Mouse (Mus musculus) spleen, postnatal 4 days (tissue): Measurements from ENCODE around the gene Srsf11.

Experiments used
- DNase-seq, 2 experiments: peaks; one replicate each; pipeline ENCODE4 v3.0.0; 2022; ENCODE audit warnings: low spot score in 2 of 2

The Srsf11 gene

DNA sequence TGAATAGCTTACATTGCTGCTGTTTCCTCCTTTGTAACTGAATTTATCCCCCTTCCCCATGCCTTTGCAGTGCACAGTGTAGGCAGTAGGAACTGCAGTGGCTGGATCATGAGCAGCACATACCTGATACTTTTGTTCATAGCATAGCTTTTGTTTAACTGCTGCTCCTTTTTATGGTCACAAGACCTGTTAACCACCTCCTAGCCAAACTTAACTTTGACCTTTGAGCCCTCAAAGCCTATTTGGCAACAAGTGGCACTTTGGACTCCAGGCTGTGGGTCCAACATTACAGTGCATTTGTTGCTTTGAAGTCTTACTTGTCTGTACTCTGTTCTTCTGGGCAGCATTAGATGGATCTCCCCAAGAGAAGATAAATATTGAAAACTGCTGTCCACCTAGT, 43.1 kb downstream of the Srsf11 start:
- DNase-seq: no peak

DNA sequence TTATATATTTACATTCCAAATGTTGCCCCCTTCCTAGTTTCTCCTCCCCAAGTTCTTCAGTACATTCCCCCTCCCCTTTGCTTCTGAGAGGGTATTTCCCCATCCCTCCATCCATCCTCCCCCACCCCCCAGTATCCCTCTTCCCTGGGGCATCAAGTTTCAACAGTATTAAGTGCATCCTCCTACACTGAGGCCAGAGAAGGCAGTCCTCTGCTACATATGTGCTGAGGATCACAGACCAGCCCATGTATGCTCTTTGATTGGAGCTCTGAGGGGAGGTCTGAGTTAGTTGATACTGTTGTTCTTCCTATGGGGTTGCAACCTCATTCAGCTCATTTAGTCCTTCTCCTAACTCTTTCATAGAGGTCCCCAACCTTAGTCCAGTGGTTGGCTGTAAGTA, 56.8 kb downstream of the Srsf11 start:
- DNase-seq: no peak

DNA sequence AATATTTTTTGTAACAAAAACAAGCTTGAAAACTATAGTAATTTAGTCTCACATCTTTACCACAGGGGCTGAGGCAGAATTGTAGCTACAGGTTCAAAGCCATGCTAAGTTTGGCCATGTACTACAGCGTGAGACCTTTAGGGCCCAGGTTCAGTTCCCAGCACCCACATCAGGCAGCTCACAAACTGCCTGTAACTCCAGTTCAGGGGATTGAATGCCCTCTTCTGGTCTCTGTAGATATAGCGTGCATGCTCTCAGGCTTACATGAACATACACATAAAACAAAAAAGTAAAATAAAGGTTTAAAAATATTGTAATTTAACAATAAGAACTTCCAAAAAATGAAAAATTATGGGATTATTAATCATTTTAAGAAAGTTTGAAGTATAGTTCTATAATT, 63.2 kb downstream of the Srsf11 start:
- no peak for DNase-seq

DNA sequence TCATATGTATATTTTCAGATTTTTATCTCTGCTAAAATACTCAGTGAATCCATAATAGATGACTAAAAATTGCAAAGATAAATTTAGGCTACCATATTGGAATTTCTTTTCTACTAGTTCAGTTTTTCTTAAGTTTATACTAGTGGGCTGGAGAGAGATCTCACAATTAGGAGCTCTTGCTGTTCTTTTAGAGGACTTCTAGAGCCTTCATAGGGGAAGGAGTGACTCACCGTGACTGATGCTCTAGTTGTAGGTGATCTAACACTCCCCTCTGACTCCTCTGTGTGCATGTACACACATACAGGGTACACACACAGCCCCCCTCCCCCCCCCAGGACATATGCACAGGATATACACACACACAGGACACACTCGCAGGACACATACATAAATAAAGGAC, 65.3 kb downstream of the Srsf11 start:
- DNase-seq: no peak
